Comparison of ENCODE assay signal across 8 mouse cellular contexts in the genomic region with DNA sequence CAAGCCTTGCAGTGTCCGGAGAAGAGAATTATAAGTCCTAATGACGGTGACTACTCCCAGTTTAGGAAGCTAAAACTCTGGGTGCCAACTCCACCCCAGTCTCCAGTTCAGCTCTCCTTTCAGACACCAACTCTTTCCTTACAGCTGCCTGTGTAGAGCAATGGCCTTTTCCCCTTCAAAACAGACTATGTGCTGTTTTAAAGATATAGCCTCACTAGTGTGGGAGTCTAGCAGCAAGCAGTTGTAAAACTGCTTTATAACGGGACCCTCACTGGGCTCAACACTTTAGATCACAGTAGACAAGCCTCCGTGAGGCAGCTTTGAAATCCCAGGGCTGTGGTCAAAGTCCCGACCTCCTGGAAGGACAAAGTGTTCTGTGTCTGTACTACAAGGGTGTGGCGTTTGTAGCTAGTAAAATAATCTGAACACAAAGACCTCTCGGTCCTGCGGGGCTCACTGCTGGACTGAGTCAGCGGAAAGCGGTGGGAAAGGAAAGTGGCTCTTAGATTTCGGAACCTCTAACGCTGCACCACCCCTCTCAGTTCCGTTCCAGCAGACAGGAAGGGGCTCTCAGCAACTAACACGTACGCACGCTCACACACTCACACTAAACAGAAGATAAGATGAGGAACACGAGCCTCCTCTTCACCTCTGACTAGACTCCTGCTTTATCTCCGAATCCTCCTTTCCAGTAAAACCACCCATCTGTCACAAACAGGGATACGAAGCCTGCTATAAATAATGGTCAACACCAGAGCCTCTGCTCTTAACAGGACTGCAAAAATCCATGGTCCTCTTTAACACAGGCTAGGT. TPM values are rescaled to one million over a fixed set of nuclear protein-coding genes. Genes with fewer than 3 reads are reported as not detected.
DNase-seq lines count a peak whose midpoint lies in the region; ATAC-seq and TF ChIP-seq lines count a peak whose summit lies in the region.

No protein-coding gene starts in this region.

- peak; percentile 31 for DNase-seq in adrenal gland, postnatal 25 days
- peak; percentile 73 to 74 for DNase-seq in heart, postnatal 36 days
- peak; percentile 10 for DNase-seq in layer of hippocampus, adult 9-11 months
- DNase-seq in right cerebral cortex, postnatal 14 days: peak; percentile 13
- DNase-seq in cerebellum, adult 11 months: no peak

- no peak for TF ChIP-seq CTCF in ES-Bruce4 (IDR thresholded peaks at IDR 0.05; ENCODE audit: low read depth, low read length)

- H3K9me3 ChIP-seq in ES-Bruce4 (replicated peaks; ENCODE audit: control insufficient read depth, insufficient read depth, low read length, poor library complexity, severe bottlenecking): no peaks in the 10 kb centered on the region
- H3K9me3 ChIP-seq in forebrain, embryonic 16.5 days (ENCODE audit: control insufficient read depth, low read length): no peaks in the 10 kb centered on the region
- H3K9me3 ChIP-seq in megakaryocyte, embryonic 14.5 days: no peaks in the 10 kb centered on the region

- 0 out of 2 replicates have a peak overlapping the region, but pooled peaks have one; percentile 11 for H3K9ac ChIP-seq in ES-Bruce4 (ENCODE audit: low read depth, poor library complexity, severe bottlenecking)
- 0 out of 2 replicates have a peak overlapping the region, but pooled peaks have one; percentile 17 for H3K9ac ChIP-seq in forebrain, embryonic 16.5 days (replicated peaks; ENCODE audit: low read depth, low read length)

- H3K4me1 ChIP-seq in ES-Bruce4 (ENCODE audit: control insufficient read depth, insufficient read depth, low read length): no peaks in the 10 kb centered on the region
- H3K4me1 ChIP-seq in forebrain, embryonic 16.5 days (replicated peaks; ENCODE audit: control insufficient read depth, insufficient read depth, low read length): no peaks in the 10 kb centered on the region
- peaks cover 71% of the 10 kb centered on the region for H3K4me1 ChIP-seq in megakaryocyte, embryonic 14.5 days

- H3K27ac ChIP-seq in ES-Bruce4 (ENCODE audit: insufficient read depth, low read length): no peak overlapping the region
- H3K27ac ChIP-seq in forebrain, embryonic 16.5 days (ENCODE audit: low read length): 0 out of 2 replicates have a peak overlapping the region, but pooled peaks have one; percentile 8

- TF ChIP-seq EP300 in ES-Bruce4 (IDR thresholded peaks at IDR 0.05; ENCODE audit: insufficient read depth, low read depth, low read length): no peak

- 41% methylated on average over 19 of the region's 19 CpGs for WGBS in forebrain, embryonic 16.5 days

- peak overlapping the region; percentile 40 for H3K4me2 ChIP-seq in forebrain, embryonic 16.5 days (ENCODE audit: low read length)

- no peak overlapping the region for H3K4me3 ChIP-seq in ES-Bruce4 (ENCODE audit: low read depth, low read length)
- H3K4me3 ChIP-seq in forebrain, embryonic 16.5 days (replicated peaks; ENCODE audit: low read length): peak overlapping the region; percentile 15
- peak overlapping the region; percentile 91 for H3K4me3 ChIP-seq in megakaryocyte, embryonic 14.5 days (replicated peaks)

- ATAC-seq in forebrain, embryonic 16.5 days: peak; percentile 61; the same call in 1 of the 2 replicates

- intact Hi-C loops in heart, postnatal 36 days (cut with DNase I): loop anchor here (1.0 kb wide), 2 partner anchors 19 to 61 kb away; no protein-coding TSS in a partner anchor

- no peaks in the 10 kb centered on the region for H3K36me3 ChIP-seq in ES-Bruce4 (ENCODE audit: control insufficient read depth, insufficient read depth, low read length, poor library complexity, severe bottlenecking)
- H3K36me3 ChIP-seq in forebrain, embryonic 16.5 days (ENCODE audit: control insufficient read depth, insufficient read depth): no peaks in the 10 kb centered on the region
- peaks cover 2% of the 10 kb centered on the region for H3K36me3 ChIP-seq in megakaryocyte, embryonic 14.5 days (replicated peaks; ENCODE audit: low read length)

- H3K27me3 ChIP-seq in ES-Bruce4 (ENCODE audit: control insufficient read depth, insufficient read depth, low read length, poor library complexity, severe bottlenecking): no peaks in the 10 kb centered on the region; the same call in 1 of the 2 replicates
- no peaks in the 10 kb centered on the region; the same call in 1 of the 2 replicates for H3K27me3 ChIP-seq in forebrain, embryonic 16.5 days (replicated peaks; ENCODE audit: control insufficient read depth, insufficient read depth, low read length)
- H3K27me3 ChIP-seq in megakaryocyte, embryonic 14.5 days (replicated peaks): no peaks in the 10 kb centered on the region

- TF ChIP-seq POLR2A in ES-Bruce4 (IDR thresholded peaks at IDR 0.05; ENCODE audit: insufficient read depth, low read length): no peak

RNA-seq across cellular contexts. Expression of a gene that starts 21.0 kb away (rescaled TPM):
- 23.7 and 26.5 TPM in 2 replicates for polyA plus RNA-seq in ES-Bruce4 (2011; ENCODE audit: insufficient read depth, insufficient read length, low read depth, missing spikeins)
- 51.2 and 59.3 TPM in 2 replicates for total RNA-seq in adrenal gland, postnatal 25 days (2021)
- polyA plus RNA-seq in forebrain, embryonic 16.5 days (2015; fragmentation: Nextera tagmentation; extraction: Ambion mirVana): 73.3 and 74.0 TPM in 2 replicates
- 10 to 100 TPM; 21.1 to 28.3 TPM for total RNA-seq in heart, postnatal 36 days (2021)
- polyA plus RNA-seq in megakaryocyte, embryonic 14.5 days (2012; ENCODE audit: insufficient read depth, low replicate concordance): 22.3 and 34.7 TPM in 2 replicates
